Mouse (Mus musculus) brain, embryonic 14.5 days (tissue): ENCODE data around the gene Cish. TPM values are rescaled to one million over a fixed set of nuclear protein-coding genes. Genes with fewer than 3 reads are reported as not detected.

ENCODE experiments used
- DNase-seq: peaks from one replicate; pipeline ENCODE4 v3.0.0-alpha.2; 2011; ENCODE audit warnings: low read depth
- CTCF ChIP-seq: fragments of 200-500 bp; IDR thresholded peaks from 2 replicates; pipeline ENCODE4 v1.5.1; 2012; ENCODE audit warnings: inconsistent platforms, mild to moderate bottlenecking, moderate library complexity, borderline replicate concordance; ENCODE audit not compliant: insufficient read depth, insufficient read length; ENCODE audit errors: extremely low read depth
- POLR2A ChIP-seq: fragments of 200-500 bp; IDR thresholded peaks from 2 replicates; pipeline ENCODE4 v1.6.1; 2012; ENCODE audit warnings: mild to moderate bottlenecking, inconsistent platforms, borderline replicate concordance; ENCODE audit not compliant: poor library complexity, insufficient read depth, insufficient read length, severe bottlenecking; ENCODE audit errors: extremely low read depth
- polyA plus RNA-seq: library from polyadenylated mRNA; depleted of rRNA; stranded (reverse); fragments of >200 nt; gene quantifications from 2 replicates; pipeline ENCODE4 v1.2.3, GENCODE M21; 2012

The Cish gene
- polyA plus RNA-seq, 1 experiment = 8.7 TPM

DNA sequence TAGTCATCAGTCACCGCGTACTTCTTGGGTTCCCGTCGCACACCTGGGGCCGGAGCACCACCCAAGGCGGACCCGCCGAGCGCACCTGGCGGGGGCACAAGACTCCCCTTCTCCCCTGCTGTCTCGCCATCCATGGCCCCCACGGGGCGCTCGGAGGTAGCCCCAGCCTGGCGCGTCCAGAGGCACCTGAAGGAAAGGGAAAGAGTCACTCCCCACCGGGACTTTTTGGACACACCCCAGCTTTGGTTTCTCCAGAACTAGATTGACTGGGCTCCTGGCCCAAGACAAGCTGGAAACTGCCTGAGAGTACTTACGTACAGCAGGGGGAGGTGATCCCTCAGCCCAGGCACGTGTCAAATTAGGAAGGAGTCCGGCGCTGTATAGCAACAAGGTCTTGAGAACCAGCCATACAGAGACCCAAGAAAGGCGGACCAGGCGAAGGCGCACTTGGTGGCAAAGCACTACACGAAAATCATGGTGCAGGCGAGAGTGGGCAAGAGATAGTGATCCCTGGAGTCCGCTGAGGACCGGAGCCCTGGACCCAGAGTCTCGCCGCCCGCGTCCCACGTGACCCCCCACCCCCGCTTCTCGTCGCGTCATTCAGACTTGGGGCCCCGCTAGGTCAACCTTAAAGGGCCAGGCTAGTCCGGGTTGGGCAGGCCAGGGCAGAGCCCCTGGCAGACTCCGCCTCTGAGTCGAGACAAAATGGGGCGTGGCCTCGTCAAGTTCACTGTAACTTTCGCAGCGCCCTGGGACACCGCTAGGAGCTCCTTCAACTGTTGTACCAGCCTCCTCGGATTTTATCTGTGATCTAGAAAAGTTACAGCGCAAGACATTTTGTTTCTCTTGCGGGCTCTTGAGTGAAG lies 6.4 kb upstream of the Cish start, which contains the start of gene Mapkapk3:
TSS of gene Mapkapk3 (minus strand) at position 667 of the 866 bp plus-strand sequence.
- DNase-seq = peak; percentile 81
- TF ChIP-seq CTCF = peak; percentile 49
- no peak for TF ChIP-seq POLR2A

DNA sequence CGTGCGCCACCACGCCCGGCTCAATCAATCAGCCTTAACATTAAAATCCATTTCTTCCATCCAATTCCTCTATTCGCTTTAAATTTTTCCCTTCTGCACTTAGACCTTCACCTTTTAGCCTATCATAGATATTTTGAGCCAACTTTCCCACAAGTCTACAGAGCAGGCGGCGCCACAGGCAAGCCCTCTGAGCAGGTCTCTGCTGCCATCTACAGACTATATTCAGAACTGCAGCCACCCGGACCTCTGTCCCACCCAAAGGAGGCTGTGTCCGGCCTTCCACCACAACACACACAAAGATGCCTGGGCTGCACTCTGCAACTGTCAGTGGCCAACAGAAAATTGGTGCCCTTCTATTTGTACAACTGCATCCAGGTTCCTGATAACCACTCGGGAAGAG lies 4.9 kb upstream of the Cish start:
- peak; percentile 78 for DNase-seq
- TF ChIP-seq POLR2A = no peak
- peak; percentile 99 for TF ChIP-seq CTCF

DNA sequence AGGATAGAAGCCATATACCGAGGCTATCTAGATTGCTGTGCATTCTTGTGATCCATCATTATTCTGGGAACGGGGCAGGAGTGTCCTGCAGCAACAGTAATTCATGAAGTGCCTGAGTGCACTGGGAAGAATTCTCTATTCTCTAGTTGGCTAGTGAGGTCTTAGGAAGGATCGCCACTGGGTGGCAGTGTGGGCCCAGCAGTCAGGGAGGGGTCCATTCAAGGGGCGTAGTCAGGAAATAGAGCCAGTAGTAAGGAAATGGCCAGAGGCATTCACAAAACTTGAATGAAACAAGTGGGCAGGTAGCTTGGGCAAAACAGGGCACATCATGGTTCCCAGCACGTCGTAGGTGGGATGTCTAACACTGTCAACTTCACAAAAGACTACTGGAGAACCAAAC lies 1.6 kb upstream of the Cish start:
- peak; percentile 89 for TF ChIP-seq CTCF
- no peak for TF ChIP-seq POLR2A
- peak; percentile 77 for DNase-seq

DNA sequence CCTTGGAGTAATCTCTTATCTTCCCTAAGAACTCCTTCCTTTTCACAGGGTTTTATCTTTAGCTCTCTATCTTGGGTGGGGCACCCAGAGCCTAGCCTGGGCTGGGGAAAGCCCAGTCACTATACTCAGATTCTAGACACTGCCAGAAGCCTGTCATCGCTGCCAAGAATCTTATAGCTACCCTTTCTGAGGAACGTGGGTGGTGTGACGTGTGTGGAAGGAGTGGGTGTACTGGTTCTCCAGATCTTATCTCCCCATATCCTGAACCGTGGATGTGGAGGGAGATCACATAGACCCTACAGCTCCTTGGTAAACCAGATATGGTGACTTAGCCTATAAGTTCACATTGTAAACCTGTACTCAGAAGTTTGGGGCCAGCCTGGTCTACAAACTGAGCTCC lies 210 bp upstream of the Cish start:
- TF ChIP-seq CTCF (no peak), POLR2A (no peak)
- DNase-seq = no peak

DNA sequence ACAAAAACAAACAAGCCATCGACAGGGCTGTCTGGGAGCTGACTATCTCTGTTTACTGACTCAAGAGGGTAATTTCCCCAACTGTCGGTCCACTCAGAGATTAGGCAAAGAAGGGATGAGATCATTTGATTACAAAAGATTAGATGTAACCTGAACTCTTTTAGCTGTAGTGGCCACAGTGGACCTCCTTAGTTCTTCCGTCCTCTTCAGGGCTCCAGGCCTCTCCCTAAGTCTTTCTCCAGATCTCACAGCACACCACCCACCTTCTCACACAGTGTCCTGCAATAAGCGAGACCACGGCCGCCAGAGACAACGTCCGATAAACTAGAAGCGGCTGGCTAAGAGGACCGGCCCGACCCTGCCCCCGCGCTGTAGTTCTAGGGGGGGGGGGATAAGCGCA lies 215 bp downstream of the Cish start:
- TF ChIP-seq POLR2A (no peak), CTCF (no peak)
- DNase-seq = no peak

DNA sequence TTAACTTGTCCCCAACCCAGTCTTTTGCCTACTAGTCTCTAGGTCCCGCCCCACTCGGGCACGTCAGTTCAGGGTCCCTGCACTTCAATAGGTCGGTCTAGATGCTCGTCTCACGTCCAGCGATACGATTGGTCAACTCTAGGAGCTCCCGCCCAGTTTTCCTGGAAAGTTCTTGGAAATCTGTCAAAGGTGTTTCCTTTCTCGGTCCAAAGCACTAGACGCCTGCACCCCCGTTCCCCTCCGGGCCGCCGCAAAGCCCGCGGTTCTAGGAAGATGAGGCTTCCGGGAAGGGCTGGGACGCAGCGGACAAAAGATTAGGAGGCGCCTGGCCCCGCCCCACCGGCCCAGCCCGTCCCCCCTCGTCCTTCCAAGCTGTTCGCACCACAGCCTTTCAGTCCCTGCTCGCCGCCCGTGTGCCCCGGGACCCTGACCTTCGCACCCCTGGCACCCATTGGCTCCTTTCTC lies 707 bp downstream of the Cish start:
- TF ChIP-seq POLR2A (no peak), CTCF (no peak)
- peak; percentile 97 for DNase-seq

DNA sequence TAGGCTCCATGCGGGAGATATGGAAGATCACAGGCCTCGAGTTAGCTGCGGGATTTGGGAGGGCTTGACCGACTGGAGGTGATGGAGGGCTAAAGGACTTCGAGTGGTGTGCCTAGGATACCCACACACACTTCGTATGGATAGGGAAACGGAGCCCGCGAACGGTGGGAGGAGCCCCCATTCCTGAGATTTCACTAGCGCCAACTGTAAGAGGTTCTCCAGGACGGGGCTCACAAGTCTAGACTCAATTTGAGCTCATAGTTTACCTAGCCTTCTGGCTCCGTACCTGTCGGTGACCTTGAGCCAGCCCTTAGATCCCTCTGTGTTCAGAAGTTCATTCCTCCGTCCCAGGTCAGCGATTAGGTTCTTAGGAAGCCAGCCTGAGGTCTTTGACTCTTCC lies 1.2 kb downstream of the Cish start:
- no peak for TF ChIP-seq POLR2A
- no peak for TF ChIP-seq CTCF

DNA sequence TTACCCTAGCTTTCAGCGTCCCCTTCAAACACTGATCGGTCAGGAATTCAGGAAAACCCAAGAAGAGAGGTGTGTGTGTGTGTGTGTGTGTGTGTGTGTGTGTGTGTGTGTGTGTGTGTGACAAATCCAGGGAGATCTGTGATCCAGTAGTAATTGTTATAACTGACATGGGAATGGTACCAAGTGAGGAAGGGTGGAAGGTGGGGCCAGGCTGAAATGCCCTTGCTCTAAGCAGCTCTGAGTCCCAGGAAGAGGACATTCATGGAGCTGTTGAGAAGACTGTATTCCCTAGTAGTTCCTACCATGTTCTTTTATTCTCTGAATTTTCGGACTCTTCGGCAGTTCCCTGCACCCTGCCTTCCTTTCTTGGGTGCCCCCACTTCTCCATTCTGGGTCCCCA lies 1.8 kb downstream of the Cish start:
- no peak for DNase-seq
- TF ChIP-seq POLR2A = no peak
- TF ChIP-seq CTCF = no peak

More for the DNA sequence above, 1.2 kb downstream of the Cish start:
- no peak for DNase-seq

DNA sequence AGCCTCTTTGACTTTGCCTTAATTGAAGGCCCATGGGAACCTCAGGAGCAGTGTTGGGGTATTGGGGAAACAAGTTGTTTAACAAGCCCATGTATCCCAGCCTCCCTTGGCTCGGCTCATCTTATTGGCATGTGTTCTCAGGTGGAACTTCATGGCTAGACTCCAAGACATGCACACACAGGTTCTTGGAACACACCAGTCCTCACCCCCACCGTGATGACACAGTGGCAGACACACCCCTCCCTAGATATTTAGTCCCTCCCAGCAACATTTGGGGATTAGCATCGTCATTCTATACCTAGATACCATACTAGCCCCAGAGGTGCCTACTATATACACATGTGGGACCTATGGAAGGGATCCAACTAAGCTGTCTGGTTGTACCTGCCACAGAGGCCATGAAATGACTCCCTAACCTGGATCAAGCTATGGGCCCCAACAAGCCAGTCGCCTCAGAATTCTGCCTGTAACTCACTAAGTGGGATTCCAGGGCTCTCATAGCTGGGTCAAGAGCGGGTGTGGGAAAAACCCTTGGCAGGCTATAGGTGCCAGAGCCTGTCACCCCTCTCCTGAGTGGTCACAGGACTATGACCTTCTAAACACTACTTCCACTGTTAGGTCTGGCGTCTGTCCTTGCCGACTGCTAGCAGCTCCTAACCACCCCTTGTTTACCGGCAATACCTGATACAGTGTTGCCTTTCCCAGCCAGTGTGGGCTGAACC lies 2.4 kb downstream of the Cish start:
- no peak for TF ChIP-seq CTCF
- no peak for DNase-seq

DNA sequence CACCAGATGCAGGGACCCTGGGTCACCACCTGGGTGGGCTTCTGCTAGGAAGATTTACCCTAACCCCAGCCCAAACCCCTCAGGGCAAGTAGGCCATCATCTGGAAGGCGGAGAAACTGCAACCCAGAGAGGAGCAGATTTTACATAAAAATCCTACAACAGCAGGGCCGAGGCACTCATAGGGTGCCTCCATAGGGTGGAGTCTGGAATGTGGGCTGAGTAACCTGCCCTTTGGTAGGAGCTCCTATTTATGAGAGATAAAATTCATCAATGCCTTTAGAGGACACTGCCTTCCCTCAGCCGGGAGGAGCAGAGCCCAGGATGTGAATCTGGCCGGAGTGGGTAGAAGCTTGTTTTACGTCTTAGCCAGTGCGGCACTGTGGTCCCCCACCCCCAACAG lies 3.0 kb downstream of the Cish start:
- no peak for DNase-seq
- TF ChIP-seq CTCF (no peak), POLR2A (no peak)

DNA sequence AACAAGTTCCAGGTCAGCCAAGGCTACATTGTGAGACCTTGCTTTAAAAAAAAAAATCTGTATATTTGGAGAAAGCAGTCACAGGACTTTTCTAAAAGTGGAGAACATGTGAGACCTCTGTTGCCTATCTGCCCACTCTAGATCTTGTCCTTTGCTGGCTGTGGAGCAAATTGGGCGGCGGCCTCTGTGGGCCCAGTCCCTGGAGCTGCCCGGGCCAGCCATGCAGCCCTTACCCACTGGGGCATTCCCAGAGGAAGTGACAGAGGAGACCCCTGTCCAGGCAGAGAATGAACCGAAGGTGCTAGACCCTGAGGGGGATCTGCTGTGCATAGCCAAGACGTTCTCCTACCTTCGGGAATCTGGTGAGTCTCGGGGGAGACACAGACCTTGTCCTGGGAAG lies 4.0 kb downstream of the Cish start:
- TF ChIP-seq CTCF = no peak
- no peak for TF ChIP-seq POLR2A
- no peak for DNase-seq
